Mouse (Mus musculus): ENCODE measurements at regions not wholly inside any gene's neighbourhood (a gene's known extent, or its start where the extent isn't known, plus 50 kb on each side); places are given as distances from the start of the nearest gene placed in this dataset.

DNA sequence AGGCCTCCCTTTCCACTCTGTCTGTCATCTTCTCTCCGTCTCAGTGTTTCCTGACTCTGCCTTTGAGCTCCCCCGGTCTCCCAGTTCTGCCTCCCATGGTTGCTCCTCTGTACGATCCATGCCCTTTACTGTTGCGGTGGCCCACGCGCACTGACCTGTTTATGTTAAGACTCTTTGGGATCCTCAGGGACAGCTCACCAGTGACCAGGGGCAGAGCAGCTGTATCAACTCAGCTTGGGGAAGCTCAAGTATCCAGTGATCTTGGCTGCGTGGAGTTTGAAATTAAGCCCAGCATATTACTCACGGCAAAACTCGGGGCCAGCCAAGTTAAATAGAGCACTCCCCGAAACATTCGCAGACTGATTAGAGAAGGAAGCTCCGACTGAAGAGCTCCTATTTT, 562.8 kb downstream of the Ccdc171 start:
- Histone ChIP-seq H3K4me3 (ENCODE audit: low read depth, low read length) (no peak overlapping the region), H3K9me3 (ENCODE audit: control insufficient read depth, low read length) (no peaks in the 10 kb centered on the region), H3K27ac (replicated peaks) (peak overlapping the region; percentile 82), H3K4me2 (replicated peaks; ENCODE audit: low read depth) (no peak overlapping the region), H3K36me3 (ENCODE audit: control insufficient read depth, insufficient read depth, low read length) (no peaks in the 10 kb centered on the region), H3K9ac (ENCODE audit: low read length) (no peak overlapping the region), H3K27me3 (ENCODE audit: control insufficient read depth, insufficient read depth, low read length) (no peaks in the 10 kb centered on the region), H3K4me1 (replicated peaks; ENCODE audit: control insufficient read depth, insufficient read depth) (no peaks in the 10 kb centered on the region)
- 42% methylated on average over 12 of the region's 12 CpGs for WGBS
- peak; percentile 45 for DNase-seq (ENCODE audit: low spot score)
- no peak for TF ChIP-seq EP300 (optimal IDR thresholded peaks at IDR 0.05)
- TF ChIP-seq CTCF (IDR thresholded peaks at IDR 0.05; ENCODE audit: low read depth) = no peak
- ATAC-seq (ENCODE audit: low FRiP score, low TSS enrichment) = peak; percentile 73; the same call in 1 of the 2 replicates

DNA sequence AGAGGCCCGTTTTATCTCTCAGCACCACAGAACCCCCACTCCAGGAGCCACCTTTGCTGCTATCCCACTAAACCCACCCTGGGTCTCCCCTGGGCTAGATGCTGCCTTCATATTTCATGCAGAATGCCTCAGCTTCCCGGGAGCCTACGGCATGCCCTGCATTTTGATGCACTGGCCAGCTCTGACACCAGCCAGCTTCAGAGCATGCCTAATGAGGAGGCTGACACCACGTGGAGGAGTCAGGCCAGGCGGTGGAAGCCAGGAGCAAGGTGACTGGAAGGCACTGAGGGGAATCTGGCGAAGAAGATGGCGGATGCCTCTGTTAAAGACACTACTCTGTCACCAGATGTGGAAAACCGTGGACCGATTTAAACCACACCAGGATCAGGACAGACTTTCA, 567.2 kb downstream of the Ccdc171 start:
- H3K36me3 ChIP-seq (ENCODE audit: control insufficient read depth, insufficient read depth, low read length) = no peaks in the 10 kb centered on the region
- no peak overlapping the region for H3K9ac ChIP-seq (ENCODE audit: low read length)
- TF ChIP-seq CTCF (IDR thresholded peaks at IDR 0.05; ENCODE audit: low read depth) (no peak), EP300 (optimal IDR thresholded peaks at IDR 0.05) (no peak)
- H3K4me3 ChIP-seq (ENCODE audit: low read depth, low read length) = no peak overlapping the region
- ATAC-seq (ENCODE audit: low FRiP score, low TSS enrichment) = no peak
- no peak overlapping the region for H3K27ac ChIP-seq (replicated peaks)
- 74% methylated on average over 9 of the region's 9 CpGs for WGBS
- H3K27me3 ChIP-seq (ENCODE audit: control insufficient read depth, insufficient read depth, low read length) = no peaks in the 10 kb centered on the region
- no peaks in the 10 kb centered on the region for H3K4me1 ChIP-seq (replicated peaks; ENCODE audit: control insufficient read depth, insufficient read depth)
- H3K4me2 ChIP-seq (replicated peaks; ENCODE audit: low read depth) = no peak overlapping the region
- no peak for DNase-seq (ENCODE audit: low spot score)
- no peaks in the 10 kb centered on the region for H3K9me3 ChIP-seq (ENCODE audit: control insufficient read depth, low read length)

DNA sequence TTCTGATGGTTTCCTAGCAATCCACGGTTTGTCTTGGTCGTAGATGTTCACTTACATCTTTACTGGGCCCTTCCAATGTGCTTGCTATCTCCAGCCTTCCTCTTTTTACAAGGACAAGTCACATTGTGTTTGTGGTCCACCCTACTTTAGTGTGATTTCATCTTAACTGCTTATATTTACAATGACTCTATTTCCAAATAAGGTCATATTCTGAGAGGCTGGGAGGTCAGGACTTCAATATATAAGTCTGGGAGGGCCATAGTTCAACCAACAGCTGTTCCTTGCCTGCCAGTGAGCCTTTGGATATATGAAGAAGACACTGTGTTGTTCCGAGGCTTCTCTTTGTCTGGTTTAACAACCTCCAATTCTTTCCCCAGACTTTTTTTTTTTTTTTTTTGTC, 569.9 kb downstream of the Ccdc171 start:
- 54% methylated on average over 3 of the region's 3 CpGs for WGBS

DNA sequence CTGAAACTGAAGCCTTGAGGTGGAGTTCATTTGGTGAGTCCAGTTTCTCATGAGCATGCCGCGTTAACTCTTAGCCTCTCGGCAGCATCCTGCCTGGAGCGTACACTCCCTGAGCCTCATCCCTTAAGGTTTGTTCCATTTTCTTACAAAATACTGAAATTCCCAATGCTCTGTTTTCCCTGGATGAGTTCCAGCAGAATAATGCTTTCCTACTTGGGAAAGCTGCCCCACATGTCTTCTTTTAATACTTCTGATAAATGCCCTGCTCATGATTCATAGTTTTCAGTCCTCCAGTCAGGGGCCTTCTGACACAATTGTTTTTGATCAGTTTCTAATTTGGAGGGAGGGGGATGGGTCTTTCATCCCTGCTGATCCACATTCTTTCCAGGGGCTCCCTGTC, 570.7 kb downstream of the Ccdc171 start:
- WGBS = 67% methylated on average over 4 of the region's 4 CpGs
- no peak overlapping the region for H3K4me2 ChIP-seq (replicated peaks; ENCODE audit: low read depth)
- H3K27ac ChIP-seq (replicated peaks) = peak overlapping the region; percentile 73

More for the DNA sequence above, 569.9 kb downstream of the Ccdc171 start:
- Histone ChIP-seq H3K36me3 (ENCODE audit: control insufficient read depth, insufficient read depth, low read length) (no peaks in the 10 kb centered on the region), H3K27ac (replicated peaks) (peak overlapping the region; percentile 73; the same call in 1 of the 2 replicates), H3K4me1 (replicated peaks; ENCODE audit: control insufficient read depth, insufficient read depth) (no peaks in the 10 kb centered on the region), H3K4me3 (ENCODE audit: low read depth, low read length) (no peak overlapping the region), H3K4me2 (replicated peaks; ENCODE audit: low read depth) (no peak overlapping the region), H3K9ac (ENCODE audit: low read length) (no peak overlapping the region), H3K9me3 (ENCODE audit: control insufficient read depth, low read length) (no peaks in the 10 kb centered on the region), H3K27me3 (ENCODE audit: control insufficient read depth, insufficient read depth, low read length) (no peaks in the 10 kb centered on the region)
- no peak for ATAC-seq (ENCODE audit: low FRiP score, low TSS enrichment)
- no peak for DNase-seq (ENCODE audit: low spot score)
- no peak for TF ChIP-seq EP300 (optimal IDR thresholded peaks at IDR 0.05)
- TF ChIP-seq CTCF (IDR thresholded peaks at IDR 0.05; ENCODE audit: low read depth) = no peak

DNA sequence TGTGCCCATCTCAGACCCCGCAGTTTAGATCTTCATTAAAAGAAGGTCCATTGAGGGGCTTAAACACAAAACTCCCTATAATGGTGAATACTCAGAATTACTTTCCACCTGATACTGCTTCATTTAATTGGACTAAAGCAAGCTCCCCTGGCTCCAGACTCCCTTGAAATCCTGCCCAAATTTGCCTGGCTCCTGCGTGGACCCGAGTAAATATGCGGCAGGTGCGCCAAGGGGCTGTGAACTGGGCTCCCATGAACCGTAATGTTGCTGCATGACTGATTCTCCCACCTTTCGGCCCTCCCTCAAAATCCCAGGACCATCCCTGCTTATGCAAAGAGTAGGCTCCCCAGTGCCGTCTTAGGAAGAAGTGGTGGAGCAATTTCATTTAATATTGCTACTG, 573.7 kb downstream of the Ccdc171 start:
- Histone ChIP-seq H3K27ac (replicated peaks) (no peak overlapping the region), H3K4me3 (ENCODE audit: low read depth, low read length) (no peak overlapping the region), H3K4me1 (replicated peaks; ENCODE audit: control insufficient read depth, insufficient read depth) (no peaks in the 10 kb centered on the region), H3K4me2 (replicated peaks; ENCODE audit: low read depth) (no peak overlapping the region), H3K27me3 (ENCODE audit: control insufficient read depth, insufficient read depth, low read length) (no peaks in the 10 kb centered on the region), H3K36me3 (ENCODE audit: control insufficient read depth, insufficient read depth, low read length) (no peaks in the 10 kb centered on the region), H3K9ac (ENCODE audit: low read length) (no peak overlapping the region), H3K9me3 (ENCODE audit: control insufficient read depth, low read length) (no peaks in the 10 kb centered on the region)
- WGBS = 91% methylated on average over 8 of the region's 8 CpGs
- DNase-seq (ENCODE audit: low spot score) (no peak), ATAC-seq (ENCODE audit: low FRiP score, low TSS enrichment) (no peak)
- no peak for TF ChIP-seq CTCF (IDR thresholded peaks at IDR 0.05; ENCODE audit: low read depth)
- no peak for TF ChIP-seq EP300 (optimal IDR thresholded peaks at IDR 0.05)

More for the DNA sequence above, 570.7 kb downstream of the Ccdc171 start:
- ATAC-seq (ENCODE audit: low FRiP score, low TSS enrichment) (no peak), DNase-seq (ENCODE audit: low spot score) (no peak)
- Histone ChIP-seq H3K27me3 (ENCODE audit: control insufficient read depth, insufficient read depth, low read length) (no peaks in the 10 kb centered on the region), H3K36me3 (ENCODE audit: control insufficient read depth, insufficient read depth, low read length) (no peaks in the 10 kb centered on the region), H3K4me3 (ENCODE audit: low read depth, low read length) (no peak overlapping the region), H3K4me1 (replicated peaks; ENCODE audit: control insufficient read depth, insufficient read depth) (no peaks in the 10 kb centered on the region), H3K9ac (ENCODE audit: low read length) (no peak overlapping the region), H3K9me3 (ENCODE audit: control insufficient read depth, low read length) (no peaks in the 10 kb centered on the region)
- TF ChIP-seq EP300 (optimal IDR thresholded peaks at IDR 0.05) (no peak), CTCF (IDR thresholded peaks at IDR 0.05; ENCODE audit: low read depth) (no peak)

DNA sequence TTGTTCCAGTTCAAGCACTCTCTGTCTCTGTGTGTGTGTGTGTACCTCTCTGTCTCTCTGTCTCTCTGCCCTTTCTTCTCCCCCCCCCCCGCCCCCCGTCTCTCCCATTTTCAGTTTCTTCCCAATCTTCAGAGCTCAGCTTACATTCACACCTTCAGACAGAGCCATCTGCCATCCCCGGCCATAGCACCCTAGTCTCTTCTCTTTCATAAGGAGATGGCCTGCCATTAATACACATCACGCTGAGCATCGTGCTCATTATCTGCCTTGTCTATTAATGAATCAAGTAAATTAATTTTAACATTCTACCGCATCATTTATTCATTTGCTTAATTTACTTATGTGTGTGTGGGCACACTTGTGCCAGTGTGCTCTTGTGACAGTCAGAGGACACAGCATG, 573.2 kb downstream of the Bnc2 start:
- ATAC-seq (ENCODE audit: low FRiP score, low TSS enrichment) (no peak), DNase-seq (ENCODE audit: low spot score) (no peak)
- H3K27ac ChIP-seq (replicated peaks) = no peak overlapping the region
- TF ChIP-seq EP300 (optimal IDR thresholded peaks at IDR 0.05) (no peak), CTCF (IDR thresholded peaks at IDR 0.05; ENCODE audit: low read depth) (no peak)
- no peaks in the 10 kb centered on the region for H3K4me1 ChIP-seq (replicated peaks; ENCODE audit: control insufficient read depth, insufficient read depth)
- H3K4me2 ChIP-seq (replicated peaks; ENCODE audit: low read depth) = no peak overlapping the region
- no peaks in the 10 kb centered on the region for H3K36me3 ChIP-seq (ENCODE audit: control insufficient read depth, insufficient read depth, low read length)
- H3K27me3 ChIP-seq (ENCODE audit: control insufficient read depth, insufficient read depth, low read length) = no peaks in the 10 kb centered on the region
- no peak overlapping the region for H3K4me3 ChIP-seq (ENCODE audit: low read depth, low read length)
- no peaks in the 10 kb centered on the region for H3K9me3 ChIP-seq (ENCODE audit: control insufficient read depth, low read length)
- 88% methylated on average over 6 of the region's 6 CpGs for WGBS
- H3K9ac ChIP-seq (ENCODE audit: low read length) = no peak overlapping the region

All from stomach, postnatal 0 days (tissue).